Mouse (Mus musculus) cerebellum, adult 2 months (tissue): ENCODE measurements around the gene Ahsa1.

Source experiments
- CTCF ChIP-seq: fragments of 200-500 bp; IDR thresholded peaks from 2 replicates; pipeline ENCODE4 v1.5.1; 2011; ENCODE audit warnings: low read depth, mild to moderate bottlenecking, control low read depth, low read length, moderate library complexity, borderline replicate concordance; ENCODE audit not compliant: insufficient read depth
- POLR2A ChIP-seq: fragments of 200-500 bp; IDR thresholded peaks from 2 replicates; pipeline ENCODE4 v1.6.1; 2011; ENCODE audit warnings: low read length, control low read depth, borderline replicate concordance; ENCODE audit not compliant: insufficient read depth

GRCm38 (mm10) chr12:87265444-87265843 is 835 bp upstream of the Ahsa1 start:
- TF ChIP-seq CTCF, result no peak
- no peak for TF ChIP-seq POLR2A
